ENCODE assay signal across 9 mouse cellular contexts in genomic region chrX:143827212-143827611, GRCm38 (mm10). TPM values are rescaled to one million over a fixed set of nuclear protein-coding genes. Genes with fewer than 3 reads are reported as not detected.
A peak's percentile ranks its signal among the peaks of the same experiment; 100 is the strongest.
DNase-seq lines count a peak whose midpoint lies in the region; ATAC-seq and TF ChIP-seq lines count a peak whose summit lies in the region.
"Had no signal": no experiment of that assay in that cellular context is flagged by ENCODE, and none has a peak within 500 bp of the region (broad histone marks: within the 10 kb centered on the region; RNA-seq: fewer than 3 reads in every experiment).

Capn6 (minus strand) TSS chrX:143827414.

- H3K36me3 ChIP-seq in embryonic facial prominence, embryonic 14.5 days (ENCODE audit: control insufficient read depth, insufficient read depth, low read length): no peaks in the 10 kb centered on the region
- H3K36me3 ChIP-seq in intestine, embryonic 16.5 days (ENCODE audit: control insufficient read depth, insufficient read depth, low read length): no peaks in the 10 kb centered on the region
- no peaks in the 10 kb centered on the region for H3K36me3 ChIP-seq in liver, postnatal 0 days (replicated peaks; ENCODE audit: insufficient read depth, low read length)
- H3K36me3 ChIP-seq: neural tube, embryonic 13.5 days had no signal

- DNase-seq in ZHBTc4 (ENCODE audit: low read depth, low spot score) (peak; percentile 35), MN1 (ENCODE audit: low spot score) (no peak)
- DNase-seq in embryonic facial prominence, embryonic 14.5 days (ENCODE audit: low spot score): peak; percentile 93
- peak; percentile 13 for DNase-seq in liver, postnatal 0 days
- DNase-seq in right cerebral cortex, adult 2 months (ENCODE audit: low spot score in 2 of 2): no peak
- no peak for DNase-seq in spleen, postnatal 36 days (ENCODE audit: low spot score in 2 of 2)

- peak within 1 kb of the TSS; percentile 46 for H3K4me3 ChIP-seq in embryonic facial prominence, embryonic 14.5 days (ENCODE audit: low read depth, low read length)
- H3K4me3 ChIP-seq in intestine, embryonic 16.5 days (ENCODE audit: low read length): peak within 1 kb of the TSS; percentile 21
- H3K4me3 ChIP-seq in liver, postnatal 0 days (ENCODE audit: low read depth, low read length): no peak within 1 kb of the TSS
- H3K4me3 ChIP-seq: neural tube, embryonic 13.5 days had no signal

- no peak for TF ChIP-seq CTCF in liver, postnatal 0 days (IDR thresholded peaks at IDR 0.05; ENCODE audit: low read depth)

- no peak for TF ChIP-seq EP300 in liver, postnatal 0 days (IDR thresholded peaks at IDR 0.05; ENCODE audit: low read depth)

- H3K27me3 ChIP-seq in embryonic facial prominence, embryonic 14.5 days (replicated peaks; ENCODE audit: control insufficient read depth, insufficient read depth, low read length): peaks cover 3% of the 10 kb centered on the region; the same call in 1 of the 2 replicates
- no peaks in the 10 kb centered on the region for H3K27me3 ChIP-seq in intestine, embryonic 16.5 days (replicated peaks; ENCODE audit: control insufficient read depth, insufficient read depth, low read length)
- H3K27me3 ChIP-seq in liver, postnatal 0 days (ENCODE audit: insufficient read depth, low read length): no peaks in the 10 kb centered on the region; the same call in 1 of the 2 replicates

- H3K27ac ChIP-seq in embryonic facial prominence, embryonic 14.5 days (replicated peaks; ENCODE audit: low read depth, low read length): peak within 1 kb of the TSS; percentile 79
- no peak within 1 kb of the TSS for H3K27ac ChIP-seq in intestine, embryonic 16.5 days (ENCODE audit: low read length)
- no peak within 1 kb of the TSS for H3K27ac ChIP-seq in liver, postnatal 0 days (ENCODE audit: low read depth)
- H3K27ac ChIP-seq: neural tube, embryonic 13.5 days had no signal

- peak within 1 kb of the TSS; percentile 65 for H3K9ac ChIP-seq in embryonic facial prominence, embryonic 14.5 days (ENCODE audit: low read depth, low read length)
- no peak within 1 kb of the TSS for H3K9ac ChIP-seq in intestine, embryonic 16.5 days (ENCODE audit: low read depth, low read length)
- no peak within 1 kb of the TSS for H3K9ac ChIP-seq in liver, postnatal 0 days (replicated peaks)
- H3K9ac ChIP-seq: neural tube, embryonic 13.5 days had no signal

- H3K4me2 ChIP-seq in embryonic facial prominence, embryonic 14.5 days (ENCODE audit: low read depth, low read length): peak within 1 kb of the TSS; percentile 50
- peak within 1 kb of the TSS; percentile 30 for H3K4me2 ChIP-seq in intestine, embryonic 16.5 days (ENCODE audit: low read depth, low read length)
- no peak within 1 kb of the TSS for H3K4me2 ChIP-seq in liver, postnatal 0 days (ENCODE audit: low read depth, low read length)
- H3K4me2 ChIP-seq: neural tube, embryonic 13.5 days had no signal

- WGBS in embryonic facial prominence, embryonic 14.5 days: 37% methylated on average over 4 of the region's 4 CpGs
- WGBS in intestine, embryonic 16.5 days: 43% methylated on average over 4 of the region's 4 CpGs
- WGBS in liver, postnatal 0 days (ENCODE audit: insufficient replicate concordance): 60% methylated on average over 4 of the region's 4 CpGs

- H3K4me1 ChIP-seq in embryonic facial prominence, embryonic 14.5 days (ENCODE audit: control insufficient read depth, insufficient read depth, low read length): no peaks in the 10 kb centered on the region
- H3K4me1 ChIP-seq in intestine, embryonic 16.5 days (ENCODE audit: control insufficient read depth, insufficient read depth, low read length): no peaks in the 10 kb centered on the region
- no peaks in the 10 kb centered on the region for H3K4me1 ChIP-seq in liver, postnatal 0 days (ENCODE audit: insufficient read depth)
- H3K4me1 ChIP-seq: neural tube, embryonic 13.5 days had no signal

- no peaks in the 10 kb centered on the region for H3K9me3 ChIP-seq in embryonic facial prominence, embryonic 14.5 days (ENCODE audit: control insufficient read depth, low read length)
- H3K9me3 ChIP-seq in intestine, embryonic 16.5 days (ENCODE audit: control insufficient read depth, low read length): no peaks in the 10 kb centered on the region
- H3K9me3 ChIP-seq in liver, postnatal 0 days (ENCODE audit: low read length): no peaks in the 10 kb centered on the region
- H3K9me3 ChIP-seq: neural tube, embryonic 13.5 days had no signal

- peak; percentile 89 for ATAC-seq in embryonic facial prominence, embryonic 14.5 days (ENCODE audit: low read depth)
- ATAC-seq in intestine, embryonic 16.5 days: 0 out of 2 replicates have a peak, but pooled peaks have one; percentile 26
- no peak for ATAC-seq in liver, postnatal 0 days
- ATAC-seq in cerebellum, adult (ENCODE audit: insufficient number of reproducible peaks, low FRiP score, low TSS enrichment): no peak

RNA-seq across cellular contexts. Expression of gene Capn6, which starts in this region (rescaled TPM):
- polyA plus RNA-seq in embryonic facial prominence, embryonic 14.5 days (2014; fragmentation: Nextera tagmentation; extraction: Ambion mirVana): 392 and 427 TPM in 2 replicates
- polyA plus RNA-seq in intestine, embryonic 16.5 days (2015; fragmentation: Nextera tagmentation; extraction: Ambion mirVana): 28.3 and 30.1 TPM in 2 replicates
- polyA plus RNA-seq in liver, postnatal 0 days (2015; fragmentation: Nextera tagmentation; extraction: Ambion mirVana): 10.0 and 10.7 TPM in 2 replicates

Comparison
In these comparisons a context has a peak if more than half of its experiments do, and no peak if none do; other contexts are left out.
1. RNA of gene Capn6 (polyA plus RNA-seq): 392 to 427 TPM in embryonic facial prominence, embryonic 14.5 days; 28.3 to 30.1 TPM in intestine, embryonic 16.5 days and 10.0 to 10.7 TPM in liver, postnatal 0 days; every median in the first group is over 10 times any median in the second.
2. DNase-seq: peak in ZHBTc4 (single experiment), embryonic facial prominence, embryonic 14.5 days (single experiment) and liver, postnatal 0 days (single experiment); none in right cerebral cortex, adult 2 months (0 of 2), MN1 (single experiment) and spleen, postnatal 36 days (0 of 2).
3. ATAC-seq: peak in embryonic facial prominence, embryonic 14.5 days (single experiment) and intestine, embryonic 16.5 days (single experiment); none in liver, postnatal 0 days (single experiment) and cerebellum, adult (single experiment).